Mouse (Mus musculus) lung, postnatal 0 days (tissue): ENCODE measurements around the gene Tnn. TPM values are rescaled to one million over a fixed set of nuclear protein-coding genes. Genes with fewer than 3 reads are reported as not detected.

Experiments
- ATAC-seq: fragments of 200-750 bp; cut with Nextera tagmentation; 2 replicates; pipeline ENCODE4 v1.8.0; 2017; ENCODE audit warnings: moderate library complexity
- DNase-seq: peaks from one replicate; pipeline ENCODE4 v3.0.0-alpha.2; 2016; ENCODE audit warnings: low spot score
- H3K27ac ChIP-seq: fragments of 300-500 bp; sonication (generic); 2 replicates; pipeline ENCODE4 v1.5.1; 2014; ENCODE audit warnings: antibody characterized with exemption, mild to moderate bottlenecking, low read length, mixed read lengths
- H3K27me3 ChIP-seq: fragments of 300-500 bp; sonication (generic); replicated peaks from 2 replicates; pipeline ENCODE4 v1.6.1; 2014; ENCODE audit warnings: low read length, mixed read lengths; ENCODE audit not compliant: insufficient read depth
- H3K36me3 ChIP-seq: fragments of 300-500 bp; sonication (generic); 2 replicates; pipeline ENCODE4 v1.6.1; 2014; ENCODE audit warnings: low read length, mixed read lengths; ENCODE audit not compliant: insufficient read depth
- H3K4me1 ChIP-seq: fragments of 300-500 bp; sonication (generic); 2 replicates; pipeline ENCODE4 v1.6.1; 2014; ENCODE audit warnings: antibody characterized with exemption, low read depth, low read length, mixed read lengths; ENCODE audit not compliant: insufficient read depth
- H3K4me2 ChIP-seq: fragments of 300-500 bp; sonication (generic); replicated peaks from 2 replicates; pipeline ENCODE4 v1.6.1; 2014; ENCODE audit warnings: low read depth, mild to moderate bottlenecking, low read length, moderate library complexity, mixed read lengths
- H3K4me3 ChIP-seq: fragments of 300-500 bp; sonication (generic); 2 replicates; pipeline ENCODE4 v1.5.1; 2014; ENCODE audit warnings: low read depth, low read length
- H3K9ac ChIP-seq: fragments of 300-500 bp; sonication (generic); replicated peaks from 2 replicates; pipeline ENCODE4 v1.6.1; 2014; ENCODE audit warnings: low read depth, mild to moderate bottlenecking
- H3K9me3 ChIP-seq: fragments of 300-500 bp; sonication (generic); 2 replicates; pipeline ENCODE4 v1.6.1; 2016; ENCODE audit warnings: low read length, mixed read lengths
- CTCF ChIP-seq: IDR thresholded peaks from 2 replicates; pipeline ENCODE4 v1.5.1; 2016; ENCODE audit warnings: antibody characterized with exemption, mild to moderate bottlenecking
- EP300 ChIP-seq: IDR thresholded peaks from 2 replicates; pipeline ENCODE4 v1.6.1; 2016; ENCODE audit warnings: antibody characterized with exemption, mild to moderate bottlenecking, control low read depth
- WGBS: fragments of 180-500 bp; shearing (Covaris S2); extraction: QIAGEN DNeasy Blood & Tissue Kit; methylation state at CpG from one replicate; pipeline ENCODE4 v1.1.7; 2014; 5-methylcytosine and 5-hydroxymethylcytosine counted together
- polyA plus RNA-seq: library from polyadenylated mRNA; unstranded; fragments of >200 nt; fragmentation: Nextera tagmentation; extraction: Ambion mirVana; gene quantifications from 2 replicates; pipeline ENCODE4 v1.2.1, GENCODE M21; 2015

Tnn gene
- polyA plus RNA-seq, 1 experiment from 2014 or later = 1.6 TPM

DNA sequence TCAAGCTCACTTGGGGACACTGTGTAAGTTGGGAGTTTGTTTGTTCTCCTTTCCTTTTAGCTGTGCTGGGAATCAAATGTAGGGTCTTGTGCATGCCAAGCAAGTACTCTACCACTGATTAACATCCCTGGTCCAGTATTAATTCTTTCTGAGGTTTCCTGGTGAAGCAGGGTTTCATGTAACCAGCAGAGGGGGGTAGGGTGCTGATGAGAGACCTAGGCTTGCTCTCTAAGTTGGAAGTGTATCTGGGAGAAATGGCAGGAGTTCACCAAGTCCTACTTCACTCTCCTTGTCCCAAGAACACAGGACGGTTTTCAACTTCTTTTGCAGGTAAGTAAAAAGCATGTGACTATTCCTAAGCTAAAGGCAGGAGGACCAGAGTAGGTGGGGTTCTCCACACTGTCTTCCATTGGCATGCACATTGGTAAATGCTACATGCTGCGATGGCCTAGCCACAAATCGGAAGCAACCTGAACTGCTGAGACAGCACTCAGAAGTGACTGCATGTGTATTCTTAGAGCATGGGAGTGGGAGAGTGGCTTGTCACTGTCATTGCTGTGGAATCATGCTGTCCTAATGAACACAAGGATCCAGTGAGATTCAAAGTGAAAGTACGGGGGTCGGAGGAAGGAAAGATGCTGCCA lies 53.6 kb downstream of the Tnn start:
- Histone ChIP-seq H3K36me3 (no peaks in the 10 kb centered on the region), H3K27me3 (no peaks in the 10 kb centered on the region), H3K4me3 (no peak overlapping the region), H3K4me2 (no peak overlapping the region), H3K4me1 (no peaks in the 10 kb centered on the region), H3K9me3 (no peaks in the 10 kb centered on the region), H3K27ac (no peak overlapping the region), H3K9ac (no peak overlapping the region)
- TF ChIP-seq EP300 (no peak), CTCF (peak; percentile 49)
- 88% methylated on average over 5 of the region's 5 CpGs for WGBS
- peak; percentile 16 for DNase-seq
- no peak for ATAC-seq

DNA sequence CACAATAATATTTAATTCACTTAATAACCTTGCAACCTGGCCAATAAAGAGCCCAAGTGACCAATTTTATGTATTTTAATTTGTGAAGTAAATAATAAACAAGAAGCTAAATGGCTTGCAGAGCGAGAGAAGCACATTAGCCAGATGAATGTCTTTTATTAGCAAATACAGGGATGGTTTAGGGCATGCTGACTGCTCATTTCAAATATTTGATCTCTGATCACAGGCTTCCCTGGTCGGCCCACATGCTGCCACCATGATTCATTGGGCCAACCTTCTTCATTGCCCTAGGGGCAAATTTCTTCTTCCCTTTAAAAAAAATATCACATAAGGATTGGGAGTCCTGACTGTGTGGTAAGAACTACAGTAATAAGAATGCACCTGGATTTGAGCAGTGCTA lies 66.7 kb downstream of the Tnn start:
- no peak for ATAC-seq
- H3K27ac ChIP-seq = no peak overlapping the region
- no peak overlapping the region for H3K4me3 ChIP-seq
- H3K4me1 ChIP-seq = no peaks in the 10 kb centered on the region
- no peaks in the 10 kb centered on the region for H3K9me3 ChIP-seq
- 81% methylated on average over 2 of the region's 2 CpGs for WGBS
- no peaks in the 10 kb centered on the region for H3K36me3 ChIP-seq
- H3K4me2 ChIP-seq = no peak overlapping the region
- H3K27me3 ChIP-seq = no peaks in the 10 kb centered on the region
- TF ChIP-seq EP300 (no peak), CTCF (no peak)
- no peak for DNase-seq
- H3K9ac ChIP-seq = no peak overlapping the region

DNA sequence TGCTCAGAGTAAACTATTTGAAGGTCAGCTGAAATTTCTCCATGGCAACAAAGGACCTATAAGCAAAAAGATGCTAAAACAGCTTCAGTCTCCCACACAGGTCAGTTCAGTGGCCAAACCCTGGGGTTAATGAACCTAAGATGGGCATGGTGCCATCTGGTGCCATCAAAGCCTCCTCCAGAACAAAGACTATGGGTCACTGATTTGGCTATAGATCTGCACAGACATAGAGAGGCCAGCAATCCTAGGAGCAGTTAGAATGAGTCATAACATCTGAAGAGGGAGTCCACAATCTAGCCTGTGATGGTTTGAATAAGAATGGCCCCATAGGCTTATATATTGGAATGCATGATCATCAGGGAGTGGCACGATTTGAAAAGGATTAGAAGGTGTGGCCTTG lies 69.1 kb downstream of the Tnn start:
- Histone ChIP-seq H3K9me3 (no peaks in the 10 kb centered on the region), H3K4me1 (no peaks in the 10 kb centered on the region), H3K36me3 (no peaks in the 10 kb centered on the region), H3K4me2 (no peak overlapping the region), H3K4me3 (no peak overlapping the region), H3K9ac (no peak overlapping the region), H3K27me3 (no peaks in the 10 kb centered on the region), H3K27ac (no peak overlapping the region)
- TF ChIP-seq CTCF = no peak
- TF ChIP-seq EP300 = no peak
- no peak for DNase-seq
- ATAC-seq = no peak
- WGBS = 100% methylated on average over 1 of the region's 1 CpGs

GRCm38 (mm10) chr1:160082647-160083046 lies 70.7 kb downstream of the Tnn start:
- Histone ChIP-seq H3K4me1 (no peaks in the 10 kb centered on the region), H3K9me3 (no peaks in the 10 kb centered on the region), H3K4me2 (no peak overlapping the region), H3K27ac (no peak overlapping the region), H3K36me3 (no peaks in the 10 kb centered on the region), H3K27me3 (no peaks in the 10 kb centered on the region), H3K9ac (no peak overlapping the region), H3K4me3 (no peak overlapping the region)
- 58% methylated on average over 1 of the region's 1 CpGs for WGBS
- no peak for ATAC-seq
- no peak for DNase-seq
- TF ChIP-seq CTCF (no peak), EP300 (no peak)

- H3K9ac ChIP-seq = no peak overlapping the region
- no peak overlapping the region for H3K4me2 ChIP-seq
- H3K4me1 ChIP-seq = no peaks in the 10 kb centered on the region
- ATAC-seq (no peak), DNase-seq (peak; percentile 85)
- H3K9me3 ChIP-seq = no peaks in the 10 kb centered on the region
- no peak overlapping the region for H3K4me3 ChIP-seq
- WGBS = 21% methylated on average over 2 of the region's 2 CpGs
- no peaks in the 10 kb centered on the region for H3K27me3 ChIP-seq
- peaks cover 14% of the 10 kb centered on the region; the same call in 1 of the 2 replicates for H3K36me3 ChIP-seq
- H3K27ac ChIP-seq = no peak overlapping the region
- TF ChIP-seq CTCF (peak; percentile 97), EP300 (peak; percentile 23; the same call in 1 of the 2 replicates)
Measured at GRCm38 (mm10) chr1:160080800-160081436, 72.5 kb downstream of the Tnn start.

- no peak overlapping the region for H3K4me2 ChIP-seq
- WGBS = 38% methylated on average over 14 of the region's 14 CpGs
- peak; percentile 98 for ATAC-seq
- peak; percentile 97 for DNase-seq
- no peaks in the 10 kb centered on the region for H3K9me3 ChIP-seq
- no peaks in the 10 kb centered on the region for H3K4me1 ChIP-seq
- no peaks in the 10 kb centered on the region for H3K27me3 ChIP-seq
- H3K9ac ChIP-seq = no peak overlapping the region
- H3K36me3 ChIP-seq = peaks cover 25% of the 10 kb centered on the region; the same call in 1 of the 2 replicates
- peak overlapping the region; percentile 57 for H3K27ac ChIP-seq
- TF ChIP-seq CTCF (peak; percentile 17; the same call in 1 of the 2 replicates), EP300 (peak; percentile 42; the same call in 1 of the 2 replicates)
- no peak overlapping the region for H3K4me3 ChIP-seq
Measured at GRCm38 (mm10) chr1:160078882-160079661, 74.3 kb downstream of the Tnn start.
